Mouse (Mus musculus): Measurements from ENCODE around the gene Ptch2. TPM values are rescaled to one million over a fixed set of nuclear protein-coding genes. Genes with fewer than 3 reads are reported as not detected.

The Ptch2 gene
- polyA plus RNA-seq, 1 experiment: not detected

DNA sequence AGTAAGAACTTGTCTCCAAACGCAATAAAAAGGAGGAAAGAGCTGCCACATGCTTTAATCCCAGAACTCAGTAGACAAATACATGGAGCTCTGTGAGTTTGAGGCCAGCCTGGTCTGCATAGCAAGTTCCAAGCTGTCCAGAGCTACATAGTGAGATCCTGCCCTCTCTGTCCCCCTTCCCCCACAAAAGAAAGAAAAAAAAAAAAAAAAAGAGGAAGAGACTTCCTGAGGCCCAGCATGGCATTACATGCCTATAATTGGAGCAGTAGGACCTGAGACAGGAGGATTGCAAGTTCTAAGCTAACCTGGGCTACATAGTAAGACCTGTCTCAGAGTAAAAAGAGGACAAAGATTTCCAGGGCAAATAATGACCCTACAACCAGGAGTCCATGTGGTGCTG, 26.2 kb upstream of the Ptch2 start:
- H3K4me3 ChIP-seq (replicated peaks): no peak overlapping the region
- H3K36me3 ChIP-seq (replicated peaks; ENCODE audit: low read length): peaks cover 91% of the 10 kb centered on the region
- no peaks in the 10 kb centered on the region for H3K27me3 ChIP-seq (replicated peaks)
- H3K9me3 ChIP-seq: no peaks in the 10 kb centered on the region
- H3K4me1 ChIP-seq: peaks cover 30% of the 10 kb centered on the region
- TF ChIP-seq GATA1 (IDR thresholded peaks at IDR 0.05; ENCODE audit: borderline replicate concordance, low read length): no peak
- no peak for TF ChIP-seq FLI1 (IDR thresholded peaks at IDR 0.05; ENCODE audit: low read length)

DNA sequence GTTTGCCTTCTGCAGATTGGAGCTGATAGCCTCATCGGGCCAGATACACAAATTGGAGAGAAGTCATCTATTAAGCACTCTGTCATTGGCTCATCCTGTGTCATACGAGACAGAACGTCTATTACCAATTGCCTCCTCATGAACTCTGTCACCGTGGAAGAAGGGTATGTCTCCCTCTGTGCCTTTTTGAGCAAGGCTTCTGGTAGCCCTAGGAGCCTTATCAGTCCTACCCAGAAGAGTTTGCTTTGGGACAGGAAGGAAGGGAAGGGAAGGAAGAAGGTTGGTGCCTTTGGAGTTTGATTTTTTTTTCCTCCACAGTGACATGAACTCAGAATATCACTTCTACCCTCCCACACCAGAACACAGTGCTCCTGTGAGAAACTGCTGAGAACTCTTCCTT, 25.3 kb upstream of the Ptch2 start:
- TF ChIP-seq FLI1 (IDR thresholded peaks at IDR 0.05; ENCODE audit: low read length) (no peak), GATA1 (IDR thresholded peaks at IDR 0.05; ENCODE audit: borderline replicate concordance, low read length) (no peak; the same call in 2 of the 3 replicates)
- H3K4me3 ChIP-seq (replicated peaks): peak overlapping the region; percentile 50
- H3K9me3 ChIP-seq: no peaks in the 10 kb centered on the region
- H3K27me3 ChIP-seq (replicated peaks): no peaks in the 10 kb centered on the region
- H3K36me3 ChIP-seq (replicated peaks; ENCODE audit: low read length): peaks cover 95% of the 10 kb centered on the region
- H3K4me1 ChIP-seq: peaks cover 30% of the 10 kb centered on the region

DNA sequence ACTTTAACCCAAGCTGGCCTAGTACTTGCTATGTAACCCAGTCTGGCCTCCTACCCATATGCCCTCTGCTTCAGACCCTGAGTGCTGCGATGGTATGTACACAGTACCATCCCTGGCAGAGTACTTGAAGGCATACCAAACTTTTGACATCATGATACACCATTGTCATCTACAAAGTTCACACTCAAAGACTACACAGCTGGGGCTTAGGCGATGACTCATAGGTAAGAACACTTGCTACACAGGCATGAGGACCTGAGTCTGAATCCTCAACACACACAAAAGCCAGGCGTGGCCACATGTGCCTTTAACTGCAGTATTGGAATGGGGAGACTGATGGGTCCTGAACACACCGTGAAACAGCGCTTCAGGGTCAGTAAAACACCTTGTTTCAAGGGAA, 24.7 kb upstream of the Ptch2 start:
- Histone ChIP-seq H3K36me3 (replicated peaks; ENCODE audit: low read length) (peaks cover 97% of the 10 kb centered on the region), H3K27me3 (replicated peaks) (no peaks in the 10 kb centered on the region), H3K4me1 (peaks cover 30% of the 10 kb centered on the region), H3K9me3 (no peaks in the 10 kb centered on the region), H3K4me3 (replicated peaks) (peak overlapping the region; percentile 20)
- TF ChIP-seq FLI1 (IDR thresholded peaks at IDR 0.05; ENCODE audit: low read length) (no peak), GATA1 (IDR thresholded peaks at IDR 0.05; ENCODE audit: borderline replicate concordance, low read length) (no peak)

DNA sequence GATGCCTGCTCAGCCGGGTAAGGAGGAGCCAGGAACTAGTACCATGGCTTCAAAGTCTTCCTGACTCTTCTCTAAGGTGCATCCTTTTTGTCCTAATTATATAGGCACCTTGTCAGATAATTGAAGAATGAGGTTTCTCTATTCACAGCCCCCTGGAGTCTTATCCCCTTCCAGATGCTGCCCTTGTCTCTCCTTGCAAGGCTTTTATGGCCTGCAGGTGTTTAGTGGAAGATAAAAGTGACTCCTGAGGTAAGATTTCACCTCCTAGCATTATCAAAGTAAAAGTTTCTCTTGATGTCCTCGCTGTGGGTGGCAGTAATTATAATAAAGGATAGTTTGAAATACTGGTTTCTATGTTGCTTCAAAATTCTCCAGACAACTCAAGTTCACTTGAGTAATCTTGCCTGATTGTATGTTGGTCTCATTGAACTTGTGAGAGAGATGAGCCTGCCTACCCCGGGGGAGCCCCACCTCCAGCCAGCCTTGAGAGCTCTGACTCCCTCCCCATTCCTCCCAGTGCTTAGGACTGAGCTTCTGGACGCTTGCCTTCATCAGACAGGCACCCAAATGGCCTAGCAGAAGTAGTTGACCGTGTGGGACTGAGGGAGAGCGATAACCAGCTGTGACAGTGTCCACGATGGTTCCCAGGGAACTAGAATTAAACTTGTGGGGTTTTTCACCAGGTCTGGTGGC, 7.8 kb upstream of the Ptch2 start:
- Histone ChIP-seq H3K4me3 (replicated peaks) (no peak overlapping the region), H3K27me3 (replicated peaks) (peaks cover 2% of the 10 kb centered on the region), H3K4me1 (peaks cover 11% of the 10 kb centered on the region), H3K36me3 (replicated peaks; ENCODE audit: low read length) (peaks cover 43% of the 10 kb centered on the region), H3K9me3 (no peaks in the 10 kb centered on the region)
- no peak for TF ChIP-seq FLI1 (IDR thresholded peaks at IDR 0.05; ENCODE audit: low read length)
- TF ChIP-seq GATA1 (IDR thresholded peaks at IDR 0.05; ENCODE audit: borderline replicate concordance, low read length): no peak

DNA sequence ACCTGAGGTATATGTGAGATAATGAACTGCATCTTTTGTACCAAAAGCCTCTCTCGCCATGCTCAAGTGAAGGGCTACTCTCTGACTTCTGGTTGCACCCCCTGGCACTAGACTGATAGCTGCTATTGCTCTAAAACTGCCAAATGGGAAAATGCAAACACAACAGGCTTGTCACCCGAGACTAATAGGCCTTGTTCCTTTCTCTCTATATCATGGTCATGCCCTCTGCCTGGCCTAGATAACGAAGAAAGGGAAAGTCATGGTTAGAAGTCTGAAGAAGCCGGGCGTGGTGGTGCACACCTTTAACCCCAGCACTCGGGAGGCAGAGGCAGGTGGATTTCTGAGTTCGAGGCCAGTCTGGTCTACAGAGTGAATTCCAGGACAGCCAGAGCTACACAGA, 5.3 kb upstream of the Ptch2 start:
- no peak for TF ChIP-seq FLI1 (IDR thresholded peaks at IDR 0.05; ENCODE audit: low read length)
- no peak for TF ChIP-seq GATA1 (IDR thresholded peaks at IDR 0.05; ENCODE audit: borderline replicate concordance, low read length)
- Histone ChIP-seq H3K9me3 (no peaks in the 10 kb centered on the region), H3K4me3 (replicated peaks) (no peak overlapping the region), H3K4me1 (peaks cover 15% of the 10 kb centered on the region), H3K36me3 (replicated peaks; ENCODE audit: low read length) (peaks cover 26% of the 10 kb centered on the region), H3K27me3 (replicated peaks) (peaks cover 13% of the 10 kb centered on the region)

DNA sequence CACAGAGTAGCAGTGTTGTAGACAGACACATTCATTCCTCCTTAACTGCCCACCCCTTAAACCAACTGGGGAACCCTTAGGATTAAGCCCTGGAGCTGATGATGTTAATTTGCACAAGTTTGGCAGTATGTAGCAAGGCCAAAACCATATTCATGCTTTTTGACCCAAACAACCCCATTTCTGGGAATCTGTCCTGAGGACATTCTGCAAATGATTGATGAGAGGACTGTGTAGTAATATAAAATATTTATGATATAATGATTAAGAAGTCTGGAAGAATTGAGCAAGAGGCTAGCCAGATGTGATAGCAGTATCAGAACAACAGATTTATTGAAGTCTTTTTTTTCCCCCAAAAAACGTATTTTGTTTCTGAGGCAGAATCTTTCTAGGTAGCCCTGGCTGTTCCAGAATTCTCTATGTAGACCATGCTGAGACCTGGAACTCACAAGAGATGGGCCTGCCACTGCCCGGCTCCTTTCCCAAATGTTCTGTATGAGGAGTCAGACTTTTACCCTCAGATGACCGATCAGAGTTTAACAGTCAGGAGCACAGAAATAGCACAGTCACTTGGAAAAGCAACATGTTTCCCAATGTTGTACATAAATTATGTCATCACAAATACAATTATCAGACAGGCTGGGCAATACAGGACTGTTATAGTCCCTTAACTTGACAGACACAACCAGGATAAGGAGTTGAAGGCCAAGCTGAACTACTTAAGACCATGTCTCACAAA, 1.1 kb upstream of the Ptch2 start:
- no peak overlapping the region for H3K4me3 ChIP-seq (replicated peaks)
- H3K27me3 ChIP-seq (replicated peaks): peaks cover 40% of the 10 kb centered on the region
- TF ChIP-seq GATA1 (IDR thresholded peaks at IDR 0.05; ENCODE audit: borderline replicate concordance, low read length) (no peak), FLI1 (IDR thresholded peaks at IDR 0.05; ENCODE audit: low read length) (no peak)
- H3K36me3 ChIP-seq (replicated peaks; ENCODE audit: low read length): no peaks in the 10 kb centered on the region
- no peaks in the 10 kb centered on the region for H3K9me3 ChIP-seq
- peaks cover 43% of the 10 kb centered on the region for H3K4me1 ChIP-seq

DNA sequence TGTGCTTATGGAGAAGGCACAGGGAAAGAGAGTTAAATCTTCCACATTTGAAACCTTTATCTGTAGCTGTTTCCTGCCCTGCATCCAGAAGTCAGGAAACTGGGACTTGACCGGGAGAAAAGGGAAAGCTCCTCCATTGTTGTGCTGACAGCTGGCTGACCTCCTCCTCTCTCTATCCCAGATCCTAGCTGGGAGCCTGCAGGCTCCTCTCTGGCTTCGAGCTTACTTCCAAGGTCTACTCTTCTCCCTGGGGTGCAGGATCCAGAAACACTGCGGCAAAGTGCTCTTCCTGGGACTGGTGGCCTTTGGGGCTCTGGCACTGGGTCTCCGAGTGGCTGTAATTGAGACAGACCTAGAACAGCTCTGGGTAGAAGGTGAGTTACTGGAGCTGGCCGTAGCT, 791 bp downstream of the Ptch2 start:
- peak overlapping the region; percentile 89 for H3K4me3 ChIP-seq (replicated peaks)
- TF ChIP-seq FLI1 (IDR thresholded peaks at IDR 0.05; ENCODE audit: low read length): no peak
- no peak for TF ChIP-seq GATA1 (IDR thresholded peaks at IDR 0.05; ENCODE audit: borderline replicate concordance, low read length)
- peaks cover 41% of the 10 kb centered on the region for H3K27me3 ChIP-seq (replicated peaks)
- no peaks in the 10 kb centered on the region for H3K9me3 ChIP-seq
- H3K36me3 ChIP-seq (replicated peaks; ENCODE audit: low read length): no peaks in the 10 kb centered on the region
- peaks cover 52% of the 10 kb centered on the region for H3K4me1 ChIP-seq

DNA sequence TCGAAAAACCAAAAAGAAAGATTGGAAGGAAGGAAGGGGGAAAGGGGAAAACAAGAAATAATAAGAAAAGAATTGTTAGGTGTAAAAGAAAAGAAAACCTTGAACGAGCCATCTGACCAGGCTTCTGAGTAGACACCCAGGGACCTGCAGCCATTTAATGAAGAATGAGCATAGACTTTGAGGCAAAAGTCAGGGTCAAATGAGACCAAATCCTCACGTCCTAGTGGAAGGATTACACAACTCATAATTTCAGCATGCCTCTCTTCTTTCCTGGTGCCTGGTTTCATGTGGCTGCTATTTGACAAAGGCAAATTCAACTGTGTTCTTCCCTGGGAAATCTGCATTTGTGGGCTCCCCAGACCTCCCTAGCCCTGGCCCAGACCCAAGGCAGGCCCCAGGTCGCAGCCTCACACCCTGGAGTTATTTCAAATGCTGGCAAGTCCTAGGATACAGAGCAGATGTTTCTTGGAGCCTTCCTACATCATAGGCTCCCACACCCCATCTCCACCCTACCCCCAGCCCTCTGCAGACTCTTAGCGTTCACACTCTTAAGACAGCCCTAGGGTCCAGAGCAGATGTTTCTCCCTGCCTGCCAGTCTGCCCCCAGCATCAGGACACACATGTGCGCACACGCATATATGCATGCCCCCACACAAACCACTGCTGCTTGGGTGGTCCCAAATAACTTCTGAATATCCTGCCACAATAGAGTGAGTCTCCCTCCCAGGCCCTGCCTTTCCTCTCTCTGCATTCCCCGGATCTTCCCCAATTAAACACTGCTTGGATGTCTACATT, 2.3 kb downstream of the Ptch2 start:
- no peak overlapping the region for H3K4me3 ChIP-seq (replicated peaks)
- H3K4me1 ChIP-seq: peaks cover 59% of the 10 kb centered on the region
- H3K9me3 ChIP-seq: no peaks in the 10 kb centered on the region
- peaks cover 39% of the 10 kb centered on the region for H3K27me3 ChIP-seq (replicated peaks)
- H3K36me3 ChIP-seq (replicated peaks; ENCODE audit: low read length): no peaks in the 10 kb centered on the region
- no peak for TF ChIP-seq GATA1 (IDR thresholded peaks at IDR 0.05; ENCODE audit: borderline replicate concordance, low read length)
- no peak for TF ChIP-seq FLI1 (IDR thresholded peaks at IDR 0.05; ENCODE audit: low read length)

DNA sequence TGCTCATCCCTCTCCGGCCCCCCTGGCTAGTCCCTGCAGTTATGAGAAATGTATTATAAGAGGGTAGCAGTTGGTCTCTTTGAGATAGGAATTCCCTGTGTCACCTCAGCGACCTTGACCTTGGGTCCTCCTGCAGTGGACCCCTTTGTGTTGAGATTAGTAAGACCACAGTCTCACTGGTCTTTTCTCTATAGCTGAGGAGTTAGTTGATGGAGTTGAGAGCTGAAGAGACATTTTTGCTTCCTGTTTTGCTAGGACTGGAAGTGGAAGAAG, 2.8 kb downstream of the Ptch2 start:
- Histone ChIP-seq H3K9me3 (no peaks in the 10 kb centered on the region), H3K36me3 (replicated peaks; ENCODE audit: low read length) (no peaks in the 10 kb centered on the region), H3K4me1 (peaks cover 64% of the 10 kb centered on the region), H3K27me3 (replicated peaks) (peaks cover 43% of the 10 kb centered on the region), H3K4me3 (replicated peaks) (no peak overlapping the region)
- no peak for TF ChIP-seq FLI1 (IDR thresholded peaks at IDR 0.05; ENCODE audit: low read length)
- no peak for TF ChIP-seq GATA1 (IDR thresholded peaks at IDR 0.05; ENCODE audit: borderline replicate concordance, low read length)

DNA sequence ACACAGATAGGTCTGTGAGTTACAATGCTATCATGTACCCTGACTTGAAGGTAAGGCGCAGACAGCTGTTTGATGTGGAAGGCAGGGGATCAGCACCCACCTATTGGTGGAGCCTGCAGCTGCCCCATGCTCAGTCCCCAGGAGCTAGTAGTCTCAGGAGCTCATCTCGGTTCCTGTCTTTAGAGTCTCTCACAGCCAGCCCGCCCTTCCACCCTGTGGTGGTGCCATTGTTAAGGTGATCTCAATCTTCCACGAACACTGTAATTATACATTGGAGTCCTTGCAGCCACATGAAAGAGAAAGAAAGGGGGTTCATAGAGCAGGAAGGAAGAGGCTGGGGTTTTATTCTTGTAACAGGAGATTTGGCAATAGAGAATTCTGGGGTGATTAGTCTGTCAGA, 4.2 kb downstream of the Ptch2 start:
- TF ChIP-seq FLI1 (IDR thresholded peaks at IDR 0.05; ENCODE audit: low read length) (no peak), GATA1 (IDR thresholded peaks at IDR 0.05; ENCODE audit: borderline replicate concordance, low read length) (no peak)
- Histone ChIP-seq H3K4me3 (replicated peaks) (no peak overlapping the region), H3K27me3 (replicated peaks) (peaks cover 49% of the 10 kb centered on the region), H3K36me3 (replicated peaks; ENCODE audit: low read length) (no peaks in the 10 kb centered on the region), H3K9me3 (no peaks in the 10 kb centered on the region), H3K4me1 (peaks cover 75% of the 10 kb centered on the region)

Data from megakaryocyte, embryonic 14.5 days (primary cell).